Mouse (Mus musculus): Measurements from ENCODE around the gene Grm8.

DNA sequence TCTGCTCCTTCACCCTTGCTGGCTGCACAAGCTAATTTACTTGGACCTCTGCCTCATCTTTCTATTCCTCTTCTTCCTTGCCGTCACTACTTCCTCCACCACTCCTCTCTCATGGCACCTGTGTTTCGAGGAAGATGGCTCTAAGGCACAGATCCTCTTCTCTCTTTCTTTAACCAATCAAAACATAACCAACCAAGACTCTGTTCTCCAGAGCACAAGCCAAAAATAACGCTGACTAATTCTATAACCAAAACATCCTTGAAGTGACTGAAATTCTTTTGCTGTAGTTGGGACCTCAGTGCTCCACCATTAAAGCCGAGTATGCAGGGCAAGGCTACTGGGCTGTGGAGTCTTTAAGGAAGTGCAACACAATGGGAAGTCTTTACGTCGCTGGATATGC is 11.5 kb upstream of the Grm8 start:
- no peak for TF ChIP-seq POLR2A (IDR thresholded peaks at IDR 0.05; ENCODE audit: extremely low read depth, insufficient read depth, low read length)
- no peak for TF ChIP-seq CTCF (IDR thresholded peaks at IDR 0.05; ENCODE audit: low read depth, low read length)

Data from liver, adult 2 months (tissue).